Mouse (Mus musculus) ovary, postnatal 36 days (tissue): ENCODE results near the gene Polg.

ENCODE experiments used
- DNase-seq: peaks from one replicate; pipeline ENCODE4 v3.0.0; 2022; ENCODE audit warnings: low spot score, mixed read lengths

Polg gene

DNA sequence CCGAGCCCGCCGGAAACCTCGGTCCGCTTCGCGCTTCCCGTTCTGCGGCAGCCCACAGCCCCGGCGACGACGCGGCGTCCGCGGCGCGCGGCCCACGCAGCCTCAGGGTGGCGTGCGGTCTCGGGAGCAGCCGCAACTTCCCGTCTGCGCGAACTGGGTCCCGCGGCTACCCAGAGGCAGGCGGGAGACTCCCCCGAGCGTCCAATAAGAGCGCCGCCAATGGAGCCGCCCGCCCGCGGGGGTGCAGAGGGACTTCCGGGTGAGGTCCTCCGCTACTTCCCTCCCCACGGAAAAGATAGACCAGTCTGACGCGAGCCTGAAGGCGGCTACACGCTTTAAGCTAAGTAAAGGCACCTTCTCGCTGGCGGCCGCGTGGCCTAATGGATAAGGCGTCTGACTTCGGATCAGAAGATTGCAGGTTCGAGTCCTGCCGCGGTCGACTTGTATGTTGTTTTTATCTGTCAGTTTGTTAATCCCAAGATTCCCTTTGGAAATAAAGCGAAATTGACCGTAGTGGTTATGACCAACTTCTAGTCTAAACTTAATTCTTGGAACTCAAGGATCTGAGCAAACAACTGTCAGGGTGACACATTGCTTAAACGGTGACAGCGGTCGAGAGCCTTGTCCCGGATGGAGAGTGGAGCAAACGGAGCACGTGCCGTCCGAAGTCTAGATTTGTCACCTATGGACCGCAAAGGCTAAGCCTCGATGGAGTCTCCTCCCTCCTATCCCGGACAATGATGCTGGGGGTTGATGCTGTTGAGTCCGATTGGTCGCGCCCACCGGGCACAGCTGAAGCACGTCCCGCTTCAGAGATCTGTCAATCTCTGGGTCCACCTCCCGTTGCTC lies at the start of gene Polg:
TSS of gene Polg (minus strand) at position 310 of the 849 bp plus-strand sequence.
- DNase-seq: peak; percentile 99

- DNase-seq: no peak
These were observed 49.7 kb upstream of the Polg start for GRCm38 (mm10) chr7:79515861-79516260.

DNA sequence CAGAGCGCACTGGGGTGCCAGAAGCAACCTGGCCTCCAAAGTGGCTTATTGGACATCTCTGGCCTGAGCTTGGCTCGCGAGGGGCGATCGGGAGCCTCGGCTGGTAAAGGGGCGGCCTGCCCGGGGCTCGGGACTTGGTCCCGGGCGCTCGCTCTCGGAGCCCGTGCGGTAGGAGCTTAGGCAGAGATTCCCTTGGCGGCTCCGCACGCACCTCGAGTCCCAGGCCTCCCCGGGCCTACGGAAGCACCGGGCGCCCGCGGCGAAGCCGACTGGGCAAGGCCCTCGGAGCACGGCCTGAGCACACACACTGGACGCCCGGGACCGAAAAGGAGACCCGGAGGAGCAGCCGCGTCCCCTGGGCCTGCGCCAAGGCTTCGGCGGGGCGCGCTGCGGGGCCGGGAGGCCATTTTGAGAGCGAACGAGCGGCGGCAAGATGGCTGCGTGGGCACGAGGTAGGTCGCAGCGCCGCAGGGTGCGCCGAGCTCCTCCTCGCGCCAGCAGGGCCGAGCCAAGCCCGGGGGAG lies 49.1 kb upstream of the Polg start:
- no peak for DNase-seq

GRCm38 (mm10) chr7:79514361-79514881 lies 48.3 kb upstream of the Polg start:
- no peak for DNase-seq

DNA sequence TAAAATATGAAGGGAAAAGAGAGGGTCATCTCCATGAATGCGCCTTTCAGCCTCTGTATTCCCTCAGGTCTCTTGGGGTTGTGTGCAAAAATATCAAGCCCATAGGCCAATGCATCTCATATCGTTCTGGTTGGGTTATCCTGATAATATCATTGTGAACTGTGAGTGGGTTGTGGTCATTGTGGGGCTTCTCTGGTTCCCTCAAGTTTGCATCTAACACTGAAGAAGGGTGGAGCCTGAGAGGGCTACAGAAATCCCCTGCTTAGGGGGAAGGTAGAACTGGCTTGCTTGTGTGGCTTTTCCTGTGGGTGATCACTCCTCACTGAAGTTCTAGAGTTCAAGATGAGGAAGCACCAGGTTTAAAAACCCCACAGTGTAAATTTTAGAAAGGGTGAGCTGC lies 47.3 kb upstream of the Polg start:
- no peak for DNase-seq

- DNase-seq: no peak
These were observed 46.3 kb upstream of the Polg start for GRCm38 (mm10) chr7:79512496-79512895.

DNA sequence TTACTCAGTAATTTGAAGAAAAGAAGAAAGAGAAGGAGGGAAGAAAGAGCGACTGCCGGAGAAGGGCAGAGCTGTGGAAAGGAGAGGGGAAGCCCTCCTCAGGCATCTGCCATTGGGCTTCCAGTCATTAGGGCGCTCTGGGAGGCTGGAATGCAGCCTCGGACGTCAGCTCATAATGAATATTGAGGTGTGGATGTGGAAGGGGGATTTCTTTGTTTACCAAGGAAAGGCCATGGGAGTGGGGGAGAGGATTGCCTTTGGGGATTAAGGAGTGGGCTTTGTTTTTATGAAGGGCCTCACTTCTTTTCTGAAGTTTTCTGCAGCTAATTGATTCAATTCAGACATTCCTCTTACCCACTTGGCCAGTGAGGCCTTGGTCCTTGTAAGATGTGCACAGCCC lies 45.5 kb upstream of the Polg start:
- DNase-seq: no peak

DNA sequence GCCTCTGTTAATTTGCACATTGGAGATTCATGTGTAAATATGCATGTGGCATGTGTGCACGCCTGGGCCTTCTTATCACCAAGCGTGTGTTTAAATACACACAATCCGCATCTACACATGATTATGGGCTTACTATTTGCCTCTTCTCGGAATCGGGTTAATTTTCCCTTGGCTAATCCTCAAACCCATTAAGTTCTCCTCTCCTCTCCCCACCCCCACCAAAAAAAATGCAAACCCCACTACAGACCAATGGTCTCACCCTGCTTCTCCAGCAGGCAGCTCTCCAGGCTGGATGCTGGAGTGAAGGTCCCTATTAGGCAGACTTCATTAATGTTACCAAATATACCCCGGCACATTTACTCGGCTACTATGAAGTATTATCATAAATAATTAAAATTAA lies 45.0 kb upstream of the Polg start:
- DNase-seq: no peak

- no peak for DNase-seq
These were observed 44.5 kb upstream of the Polg start for GRCm38 (mm10) chr7:79510686-79511085.

DNA sequence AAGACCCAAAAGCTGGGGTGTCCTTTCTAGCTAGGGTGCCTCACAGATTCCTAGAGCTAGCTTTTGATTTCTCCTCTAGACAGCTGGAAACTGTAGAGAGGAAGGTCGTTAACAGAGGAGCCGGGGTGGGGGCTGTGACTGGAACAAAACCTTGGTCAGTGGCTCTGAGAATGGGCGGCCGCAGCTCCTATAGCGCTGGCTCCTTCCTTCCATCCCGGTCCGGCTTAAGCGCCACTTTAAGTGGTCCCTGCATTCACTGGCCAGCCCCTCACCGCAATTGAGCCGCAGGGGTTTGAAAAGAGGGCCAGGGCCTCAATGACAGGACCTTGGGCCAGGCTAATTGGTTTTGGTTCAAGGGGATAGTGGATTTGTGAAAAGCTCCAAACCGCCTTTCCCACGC lies 43.5 kb upstream of the Polg start:
- no peak for DNase-seq

GRCm38 (mm10) chr7:79509235-79509607 lies 43.1 kb upstream of the Polg start:
- no peak for DNase-seq

- no peak for DNase-seq
These were observed 42.4 kb upstream of the Polg start for GRCm38 (mm10) chr7:79508280-79509234.

DNA sequence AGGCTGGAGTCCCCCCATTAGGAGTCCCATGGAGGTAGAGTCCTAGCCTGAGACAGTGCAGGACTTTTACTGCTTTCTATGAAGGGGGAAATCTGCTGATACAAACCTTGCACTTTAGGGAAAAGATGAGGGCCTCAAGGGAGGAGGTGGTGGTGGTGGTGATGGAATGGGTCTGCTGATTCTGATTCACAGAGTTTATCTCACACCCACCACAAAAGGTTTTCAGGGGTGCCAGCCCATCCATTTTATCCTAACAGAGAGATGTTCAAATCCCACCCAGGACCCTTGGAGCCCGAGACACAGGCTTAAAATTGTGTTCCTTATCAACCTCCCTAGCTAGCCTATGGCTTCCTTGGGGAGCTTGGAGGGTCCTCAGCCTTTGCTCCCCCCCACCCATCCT lies 41.6 kb upstream of the Polg start:
- DNase-seq: no peak

GRCm38 (mm10) chr7:79507101-79507705 lies 41.0 kb upstream of the Polg start:
- no peak for DNase-seq

DNA sequence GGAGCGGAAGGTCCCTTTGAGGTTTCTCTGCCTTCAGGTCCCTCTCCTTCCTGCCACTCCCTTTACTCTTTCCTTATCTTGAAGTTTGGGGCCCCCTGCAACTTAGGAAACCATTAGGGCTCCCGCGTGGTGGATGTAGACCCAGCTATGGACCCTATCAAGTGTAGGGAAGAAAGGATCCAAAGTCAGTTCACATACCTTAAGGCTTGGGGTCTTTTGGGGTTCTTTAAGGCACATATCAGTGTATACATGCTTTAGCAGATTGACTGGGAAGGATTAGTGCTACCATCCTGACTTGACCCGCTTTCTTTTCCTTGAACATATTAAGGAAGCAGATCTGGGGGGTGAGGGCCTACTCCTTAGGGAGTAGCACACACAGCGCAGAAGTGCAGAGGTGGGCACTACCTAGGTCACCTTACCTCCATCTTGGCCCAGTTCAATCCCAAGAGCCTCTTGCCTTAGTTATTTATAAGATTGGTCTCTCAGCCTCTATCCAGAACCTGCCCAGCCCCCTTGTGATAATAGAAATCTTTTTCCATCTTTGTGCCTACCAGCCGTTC lies 40.4 kb upstream of the Polg start:
- DNase-seq: no peak

- no peak for DNase-seq
These were observed 39.8 kb upstream of the Polg start for GRCm38 (mm10) chr7:79505876-79506530.

- DNase-seq: no peak
These were observed 39.2 kb upstream of the Polg start for GRCm38 (mm10) chr7:79505376-79505775.

GRCm38 (mm10) chr7:79504723-79505122 lies 38.6 kb upstream of the Polg start:
- no peak for DNase-seq

DNA sequence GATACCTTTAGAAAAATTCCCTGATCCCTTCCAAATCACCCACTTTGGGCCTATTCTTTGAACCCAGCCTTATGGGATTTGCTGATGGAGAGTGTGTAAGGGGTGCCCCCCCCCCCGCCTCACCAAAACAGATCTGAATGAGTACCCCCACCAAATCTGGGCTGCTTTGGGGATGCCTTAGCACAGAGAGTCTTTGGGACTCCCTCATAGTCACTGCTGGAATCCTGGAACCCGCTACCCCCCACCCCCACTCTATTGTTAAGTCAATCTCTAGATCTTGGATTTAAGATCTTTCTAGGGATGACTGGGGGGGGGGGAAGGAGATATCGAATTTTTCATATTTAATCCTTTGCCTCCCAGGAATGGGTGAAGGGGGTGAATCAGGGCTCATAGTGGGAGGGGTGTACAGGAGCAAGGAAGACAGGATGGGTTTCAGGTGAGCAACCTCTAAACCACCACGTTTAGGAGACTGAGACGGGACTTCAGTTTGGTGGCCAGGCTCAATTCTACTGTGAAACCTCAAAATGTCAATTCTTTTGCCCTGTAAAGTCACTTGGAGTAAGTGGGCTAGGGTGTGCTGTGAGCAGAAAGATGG lies 37.6 kb upstream of the Polg start:
- no peak for DNase-seq

- no peak for DNase-seq
These were observed 36.9 kb upstream of the Polg start for GRCm38 (mm10) chr7:79503103-79503455.
